Mouse (Mus musculus) myocyte (in vitro differentiated cells): Measurements from ENCODE around the gene Evi5l.

Experiments used
- CEBPB ChIP-seq: IDR thresholded peaks from 2 replicates; pipeline ENCODE4 v1.6.1; 2011; ENCODE audit warnings: mild to moderate bottlenecking, moderate library complexity; ENCODE audit not compliant: poor library complexity, insufficient read depth, severe bottlenecking
- MYOD1 ChIP-seq, 3 experiments: IDR thresholded peaks; one replicate each; pipeline ENCODE4 v1.6.1; 2011; ENCODE audit warnings: control low read depth in 2 of 3, low read depth in 2 of 3, mild to moderate bottlenecking in 2 of 3, moderate library complexity in 1 of 3; ENCODE audit not compliant: insufficient read length in 2 of 3, control insufficient read depth in 1 of 3
- POLR2A ChIP-seq: IDR thresholded peaks from one replicate; pipeline ENCODE4 v1.6.1; 2011; ENCODE audit warnings: low read depth, mild to moderate bottlenecking, control low read depth, moderate library complexity; ENCODE audit not compliant: insufficient read length
- TCF12 ChIP-seq: IDR thresholded peaks from one replicate; pipeline ENCODE4 v1.6.1; 2011; ENCODE audit warnings: mild to moderate bottlenecking, control low read depth; ENCODE audit not compliant: poor library complexity, insufficient read depth, severe bottlenecking
- TCF3 ChIP-seq: IDR thresholded peaks from one replicate; pipeline ENCODE4 v1.6.1; 2011; ENCODE audit warnings: low read depth, control low read depth; ENCODE audit not compliant: insufficient read length
- USF1 ChIP-seq: IDR thresholded peaks from one replicate; pipeline ENCODE4 v1.6.1; 2011; ENCODE audit warnings: low read depth, mild to moderate bottlenecking, control low read depth, moderate library complexity

GRCm38 (mm10) chr8:4205246-4206123 lies 39.1 kb downstream of the Evi5l start:
- TF ChIP-seq TCF3 = no peak
- no peak for TF ChIP-seq MYOD1 (IDR thresholded peaks at IDR 0.05; ENCODE audit: control insufficient read depth in 1 of 3, insufficient read length in 2 of 3, low read depth in 2 of 3)
- no peak for TF ChIP-seq POLR2A
- no peak for TF ChIP-seq USF1
- no peak for TF ChIP-seq CEBPB
- no peak for TF ChIP-seq TCF12
